Mouse (Mus musculus): Measurements from ENCODE around the gene Map2. TPM values are rescaled to one million over a fixed set of nuclear protein-coding genes. Genes with fewer than 3 reads are reported as not detected.

Map2 gene
- polyA plus RNA-seq, 1 experiment: 635 TPM

DNA sequence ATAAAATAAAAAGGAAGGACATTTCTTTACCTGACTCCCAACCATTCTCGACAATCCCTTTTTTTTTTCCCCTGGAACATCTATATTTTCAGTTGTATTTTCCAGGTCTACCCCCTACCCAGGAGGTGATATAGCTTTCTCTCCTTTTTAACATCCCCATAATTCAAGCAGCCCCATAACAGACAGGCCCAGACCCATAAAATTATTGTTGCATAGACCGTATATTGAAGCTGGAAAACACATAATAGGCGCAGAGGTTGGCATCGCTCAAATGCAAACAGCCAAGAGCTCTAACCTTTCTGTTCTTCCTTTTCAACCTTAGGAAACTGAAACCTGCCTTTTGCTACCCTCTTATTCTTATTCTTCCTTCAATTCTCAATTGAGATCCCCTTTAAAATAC is 211.2 kb downstream of the Map2 start:
- TF ChIP-seq CTCF (IDR thresholded peaks at IDR 0.05; ENCODE audit: insufficient read depth, low read depth, low read length): no peak
- TF ChIP-seq POLR2A (IDR thresholded peaks at IDR 0.05; ENCODE audit: insufficient read depth, low read depth, low read length): no peak
- Histone ChIP-seq H3K4me3 (ENCODE audit: insufficient read depth, low read depth, low read length) (no peak overlapping the region), H3K27ac (ENCODE audit: insufficient read depth, low read depth, low read length) (peak overlapping the region; percentile 97), H3K4me1 (ENCODE audit: control insufficient read depth, insufficient read depth, low read length) (peaks cover 4% of the 10 kb centered on the region)
- 34% methylated on average over 4 of the region's 4 CpGs for WGBS

DNA sequence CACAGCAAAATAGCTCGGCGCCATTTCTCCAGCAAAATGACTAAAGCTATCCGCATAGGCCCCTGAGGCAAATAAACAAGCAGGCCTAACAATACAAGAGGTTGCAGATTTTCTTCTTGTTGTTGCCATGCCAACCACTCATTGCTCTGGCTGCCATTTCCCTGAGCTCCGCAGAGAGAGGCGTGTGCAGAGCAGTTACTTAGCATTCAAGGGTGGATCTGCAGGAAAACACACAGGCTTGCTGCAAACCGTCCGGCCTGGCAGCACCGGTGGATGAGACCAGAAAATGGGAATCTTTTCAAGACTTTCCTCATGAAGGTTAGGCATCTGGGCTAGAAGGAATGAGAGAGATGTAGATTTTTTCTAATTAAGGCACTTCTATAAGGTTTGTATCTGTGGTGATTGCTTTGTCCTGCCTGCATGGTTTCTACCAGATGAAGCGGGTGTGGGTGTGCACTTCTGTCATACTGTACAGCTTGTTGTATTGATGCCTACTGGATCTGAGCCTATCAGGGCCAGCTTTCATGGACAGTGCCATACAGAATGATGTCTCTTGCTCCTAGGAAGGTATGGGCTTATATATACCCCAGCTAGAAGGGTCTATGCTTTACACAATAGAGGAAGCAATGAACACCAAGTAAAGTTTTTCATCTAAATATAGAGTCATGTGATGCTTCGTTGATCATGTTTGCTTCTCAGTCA is 211.8 kb downstream of the Map2 start:
- 12% methylated on average over 10 of the region's 10 CpGs for whole genome bisulfite sequencing
- Histone ChIP-seq H3K27ac (ENCODE audit: insufficient read depth, low read depth, low read length) (peak overlapping the region; percentile 97), H3K4me3 (ENCODE audit: insufficient read depth, low read depth, low read length) (peak overlapping the region; percentile 39), H3K4me1 (ENCODE audit: control insufficient read depth, insufficient read depth, low read length) (peaks cover 4% of the 10 kb centered on the region)
- no peak; the same call in 1 of the 2 replicates for TF ChIP-seq POLR2A (IDR thresholded peaks at IDR 0.05; ENCODE audit: insufficient read depth, low read depth, low read length)
- no peak for TF ChIP-seq CTCF (IDR thresholded peaks at IDR 0.05; ENCODE audit: insufficient read depth, low read depth, low read length)

DNA sequence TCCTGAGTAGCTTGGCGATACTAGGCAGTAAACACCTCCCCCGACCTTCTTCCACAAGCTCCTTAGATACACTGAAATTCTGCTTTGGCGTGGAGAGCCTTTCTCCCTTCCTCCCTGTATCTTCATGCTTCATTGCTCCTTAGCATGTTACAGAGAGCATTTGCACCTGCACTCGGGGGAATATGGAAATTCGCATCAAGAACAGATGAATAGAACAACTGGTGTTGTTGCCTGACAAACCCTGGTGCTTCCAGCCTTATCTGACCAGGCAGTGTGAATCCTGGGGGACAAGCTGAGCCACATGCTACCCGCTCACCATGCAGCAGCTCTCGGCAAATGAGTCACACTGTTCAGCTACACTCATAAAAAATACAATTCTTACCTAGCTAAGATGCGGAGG is 213.5 kb downstream of the Map2 start:
- WGBS: 17% methylated on average over 8 of the region's 8 CpGs
- peak overlapping the region; percentile 63 for H3K27ac ChIP-seq (ENCODE audit: insufficient read depth, low read depth, low read length)
- TF ChIP-seq POLR2A (IDR thresholded peaks at IDR 0.05; ENCODE audit: insufficient read depth, low read depth, low read length) (no peak), CTCF (IDR thresholded peaks at IDR 0.05; ENCODE audit: insufficient read depth, low read depth, low read length) (no peak)

DNA sequence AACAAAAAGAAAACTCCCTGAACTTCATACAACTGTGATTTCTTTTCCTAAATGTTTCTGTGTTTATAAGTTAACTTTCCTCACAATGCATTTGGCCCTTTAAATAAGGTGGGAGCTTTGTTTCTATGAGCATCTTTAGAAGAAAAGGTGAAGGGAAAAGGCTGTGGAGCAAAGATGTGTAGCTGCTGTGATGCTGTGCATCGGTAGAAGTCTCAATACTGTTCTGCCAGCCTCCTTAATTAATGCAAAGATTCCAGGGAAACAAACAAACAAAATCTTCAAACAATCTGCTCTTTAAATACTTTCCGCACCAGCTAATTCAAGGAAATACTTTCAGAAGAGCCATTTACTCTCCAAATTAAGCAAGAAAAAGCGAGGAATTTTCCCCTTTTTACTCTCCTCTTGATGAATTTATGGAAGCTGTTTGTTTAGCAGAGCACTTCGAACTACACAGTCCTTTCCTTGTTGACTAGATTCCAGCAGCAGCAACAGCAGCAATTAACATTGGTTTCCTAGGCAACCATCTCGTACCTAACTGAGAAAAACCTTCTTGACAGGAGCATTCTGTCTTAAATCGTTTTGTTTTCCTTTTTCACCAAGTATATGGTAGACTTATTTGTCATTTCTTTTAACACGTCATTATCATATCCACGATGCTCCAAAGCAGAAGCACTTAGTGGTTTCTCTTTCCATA is 220.0 kb downstream of the Map2 start:
- Histone ChIP-seq H3K27ac (ENCODE audit: insufficient read depth, low read depth, low read length) (no peak overlapping the region), H3K4me1 (ENCODE audit: control insufficient read depth, insufficient read depth, low read length) (no peaks in the 10 kb centered on the region), H3K4me3 (ENCODE audit: insufficient read depth, low read depth, low read length) (no peak overlapping the region)
- WGBS: 12% methylated on average over 8 of the region's 8 CpGs
- TF ChIP-seq CTCF (IDR thresholded peaks at IDR 0.05; ENCODE audit: insufficient read depth, low read depth, low read length) (no peak), POLR2A (IDR thresholded peaks at IDR 0.05; ENCODE audit: insufficient read depth, low read depth, low read length) (no peak)

More for the DNA sequence above, 213.5 kb downstream of the Map2 start:
- Histone ChIP-seq H3K4me3 (ENCODE audit: insufficient read depth, low read depth, low read length) (peak overlapping the region; percentile 36), H3K4me1 (ENCODE audit: control insufficient read depth, insufficient read depth, low read length) (peaks cover 4% of the 10 kb centered on the region)

DNA sequence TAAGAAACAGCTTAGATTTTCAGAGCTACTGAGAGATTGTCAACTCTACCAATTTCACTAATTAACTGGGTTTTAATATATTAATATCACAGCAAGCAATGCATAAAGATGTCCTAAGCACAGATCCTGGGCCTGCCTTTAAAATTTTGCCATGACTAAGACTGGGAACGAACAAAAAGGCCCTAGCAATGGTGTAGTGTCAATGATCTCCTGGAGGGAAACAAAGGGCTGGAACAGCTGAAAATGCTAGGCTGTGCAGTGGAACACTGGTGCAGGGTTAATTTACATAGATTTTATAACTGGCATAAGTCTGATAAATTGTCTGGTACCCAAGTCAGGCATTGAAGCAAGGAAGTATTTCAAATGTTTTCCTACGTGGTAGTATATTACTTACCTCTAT is 220.8 kb downstream of the Map2 start:
- H3K4me3 ChIP-seq (ENCODE audit: insufficient read depth, low read depth, low read length): no peak overlapping the region
- TF ChIP-seq POLR2A (IDR thresholded peaks at IDR 0.05; ENCODE audit: insufficient read depth, low read depth, low read length) (no peak), CTCF (IDR thresholded peaks at IDR 0.05; ENCODE audit: insufficient read depth, low read depth, low read length) (no peak)
- H3K27ac ChIP-seq (ENCODE audit: insufficient read depth, low read depth, low read length): peak overlapping the region; percentile 29; the same call in 1 of the 2 replicates
- WGBS: 51% methylated on average over 2 of the region's 2 CpGs
- H3K4me1 ChIP-seq (ENCODE audit: control insufficient read depth, insufficient read depth, low read length): no peaks in the 10 kb centered on the region

DNA sequence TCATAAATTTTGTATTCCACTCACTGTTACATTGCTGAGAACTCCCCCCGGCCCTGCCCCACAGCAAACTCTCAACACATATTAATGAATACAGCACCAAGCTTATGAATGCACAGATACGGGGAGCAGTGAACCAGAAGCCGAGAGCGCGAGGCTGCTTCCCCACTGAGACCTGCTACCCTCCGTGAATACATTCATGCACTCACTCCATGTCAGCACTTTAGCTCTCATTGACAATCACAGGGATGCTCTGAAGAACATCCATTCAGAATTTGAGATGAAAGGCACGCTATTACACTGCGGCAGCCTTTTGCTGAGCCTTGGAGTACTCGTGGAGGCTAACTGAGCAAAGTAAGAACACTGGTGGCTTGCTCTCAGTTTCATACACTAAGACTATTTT is 226.8 kb downstream of the Map2 start:
- Histone ChIP-seq H3K27ac (ENCODE audit: insufficient read depth, low read depth, low read length) (peak overlapping the region; percentile 20), H3K4me1 (ENCODE audit: control insufficient read depth, insufficient read depth, low read length) (no peaks in the 10 kb centered on the region), H3K4me3 (ENCODE audit: insufficient read depth, low read depth, low read length) (no peak overlapping the region)
- no peak for TF ChIP-seq CTCF (IDR thresholded peaks at IDR 0.05; ENCODE audit: insufficient read depth, low read depth, low read length)
- no peak for TF ChIP-seq POLR2A (IDR thresholded peaks at IDR 0.05; ENCODE audit: insufficient read depth, low read depth, low read length)
- 40% methylated on average over 9 of the region's 9 CpGs for WGBS

DNA sequence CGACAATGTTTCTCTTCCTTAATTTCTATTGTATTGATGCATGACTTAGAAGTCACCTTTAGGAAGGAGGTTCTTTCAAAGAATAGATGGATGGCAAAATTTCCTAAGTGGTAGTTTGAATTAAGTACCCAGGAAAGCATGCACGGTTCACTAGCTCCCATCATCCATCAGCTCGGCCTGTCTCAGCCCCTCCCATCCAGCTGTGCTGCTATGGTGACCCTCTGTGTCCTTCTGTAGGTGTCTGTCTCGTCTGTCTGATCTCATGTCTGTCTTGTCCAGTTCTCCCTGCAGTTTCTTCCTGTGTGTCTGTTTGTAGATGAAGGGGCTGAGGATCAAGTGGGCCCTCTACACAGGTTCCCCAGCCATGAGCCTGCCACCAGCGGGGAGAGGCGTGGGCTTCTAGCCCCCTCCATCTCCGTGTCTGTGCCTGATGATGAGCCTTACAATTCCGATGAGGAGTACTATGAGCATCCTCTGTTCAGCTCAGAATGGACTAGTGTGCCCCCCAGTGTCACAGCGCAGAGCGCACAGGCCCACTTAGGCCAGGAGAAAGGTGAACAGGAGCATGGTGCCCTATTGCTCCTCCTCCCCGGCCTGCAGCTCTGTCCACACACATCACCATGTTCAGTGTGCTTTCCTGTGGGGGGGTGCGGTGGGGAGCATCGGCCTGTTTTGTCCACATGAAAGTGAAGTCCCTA is 232.3 kb downstream of the Map2 start:
- TF ChIP-seq CTCF (IDR thresholded peaks at IDR 0.05; ENCODE audit: insufficient read depth, low read depth, low read length): no peak
- TF ChIP-seq POLR2A (IDR thresholded peaks at IDR 0.05; ENCODE audit: insufficient read depth, low read depth, low read length): no peak
- Histone ChIP-seq H3K27ac (ENCODE audit: insufficient read depth, low read depth, low read length) (peak overlapping the region; percentile 16; the same call in 1 of the 2 replicates), H3K4me1 (ENCODE audit: control insufficient read depth, insufficient read depth, low read length) (peaks cover 8% of the 10 kb centered on the region), H3K4me3 (ENCODE audit: insufficient read depth, low read depth, low read length) (no peak overlapping the region)
- 61% methylated on average over 13 of the region's 13 CpGs for WGBS

DNA sequence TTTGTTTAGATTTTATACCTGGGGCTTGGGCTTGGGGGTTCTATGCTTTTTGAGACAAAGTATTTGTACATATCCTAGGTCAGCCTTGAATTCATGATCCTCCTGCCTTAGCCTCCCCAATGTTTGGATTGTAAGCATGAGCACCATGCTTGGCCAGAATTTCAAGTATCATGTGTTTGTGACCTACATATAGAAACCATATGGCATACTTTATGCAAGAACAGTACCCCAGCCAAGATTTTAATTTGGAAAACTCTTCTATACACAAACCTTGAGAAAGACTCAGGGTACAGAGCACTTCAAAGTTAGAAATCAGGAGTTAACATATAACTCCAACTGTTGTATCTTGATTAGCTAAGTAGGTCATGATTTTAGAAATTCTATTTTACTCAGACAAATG is 243.3 kb downstream of the Map2 start:
- H3K4me3 ChIP-seq (ENCODE audit: insufficient read depth, low read depth, low read length): no peak overlapping the region
- H3K4me1 ChIP-seq (ENCODE audit: control insufficient read depth, insufficient read depth, low read length): 0 out of 2 replicates have a peak, but pooled peaks cover 3% of the 10 kb centered on the region
- no peak overlapping the region for H3K27ac ChIP-seq (ENCODE audit: insufficient read depth, low read depth, low read length)
- TF ChIP-seq CTCF (IDR thresholded peaks at IDR 0.05; ENCODE audit: insufficient read depth, low read depth, low read length) (no peak), POLR2A (IDR thresholded peaks at IDR 0.05; ENCODE audit: insufficient read depth, low read depth, low read length) (no peak)

DNA sequence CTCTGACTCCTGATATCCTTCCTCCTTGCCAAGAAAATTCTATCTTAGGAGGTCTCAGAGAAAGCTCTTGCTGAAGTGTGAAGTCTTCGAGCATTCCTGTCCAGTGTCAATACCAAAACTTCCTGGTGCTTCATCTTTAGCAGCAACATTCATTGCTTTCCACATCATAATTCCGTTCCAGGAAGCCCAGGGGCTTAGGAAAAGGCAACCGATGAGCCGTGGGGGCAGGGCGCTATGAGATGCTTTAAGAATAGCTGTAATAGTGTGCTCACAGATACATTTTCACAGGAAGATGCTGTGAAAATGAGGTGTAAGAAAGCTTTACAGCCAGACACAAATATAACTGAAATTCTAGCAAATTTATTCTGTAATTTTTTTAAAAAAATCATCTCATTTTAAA is 251.0 kb downstream of the Map2 start:
- TF ChIP-seq CTCF (IDR thresholded peaks at IDR 0.05; ENCODE audit: insufficient read depth, low read depth, low read length) (no peak), POLR2A (IDR thresholded peaks at IDR 0.05; ENCODE audit: insufficient read depth, low read depth, low read length) (no peak)
- 81% methylated on average over 5 of the region's 5 CpGs for WGBS
- H3K4me3 ChIP-seq (ENCODE audit: insufficient read depth, low read depth, low read length): no peak overlapping the region
- H3K27ac ChIP-seq (ENCODE audit: insufficient read depth, low read depth, low read length): no peak overlapping the region
- H3K4me1 ChIP-seq (ENCODE audit: control insufficient read depth, insufficient read depth, low read length): peaks cover 2% of the 10 kb centered on the region; the same call in 1 of the 2 replicates
